Mouse (Mus musculus): ENCODE data around the gene Coa6. TPM values are rescaled to one million over a fixed set of nuclear protein-coding genes. Genes with fewer than 3 reads are reported as not detected.
"Not testable (repeated sequence)": the region's sequence is repeated elsewhere in the genome, so short reads cannot be mapped to it uniquely, and the experiment has no call there.

The Coa6 gene
- polyA plus RNA-seq (2012; rRNA removed) = 32.4 and 46.8 TPM in 2 replicates

DNA sequence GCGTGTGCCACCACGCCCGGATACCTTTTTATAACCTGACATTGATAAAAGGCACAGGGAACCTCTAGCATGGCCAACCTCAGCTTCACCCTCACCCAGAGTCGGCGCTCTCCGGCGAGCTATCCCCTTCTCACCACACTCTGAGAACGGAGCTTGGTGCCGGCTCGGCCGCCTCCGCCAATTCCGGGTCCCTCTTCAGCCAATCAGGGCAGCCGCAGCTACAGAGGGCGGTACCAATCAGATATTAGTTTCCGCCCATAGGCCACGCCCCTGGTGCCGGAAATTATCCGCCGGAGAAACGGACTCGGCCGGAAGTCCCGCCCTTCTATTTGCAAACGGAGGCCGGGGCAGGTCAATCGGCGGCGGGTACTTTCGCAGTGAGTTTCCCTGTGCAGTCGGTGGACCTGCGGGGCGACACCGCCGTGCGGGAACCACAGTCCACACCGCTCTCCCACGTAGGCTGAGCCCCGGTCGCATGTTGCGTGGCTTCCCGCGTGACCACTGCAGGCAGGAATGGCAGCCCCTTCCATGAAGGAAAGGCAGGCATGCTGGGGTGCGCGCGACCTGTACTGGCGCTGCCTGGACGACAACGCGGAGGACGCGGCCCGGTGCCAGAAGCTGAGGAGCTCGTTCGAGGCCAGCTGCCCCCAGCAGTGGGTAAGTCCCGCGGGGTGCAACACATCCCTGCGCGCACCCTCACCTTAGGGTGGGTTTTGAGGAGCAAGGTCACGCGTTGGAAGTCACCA, at the start of gene Coa6:
Gene Coa6, plus strand, starts transcription at position 342 of the 746 bp plus-strand sequence.
- peak; percentile 99 for DNase-seq (ENCODE audit: low read depth)
- TF ChIP-seq CTCF (IDR thresholded peaks at IDR 0.05; ENCODE audit: borderline replicate concordance, extremely low read depth, insufficient read depth, insufficient read length) (no peak), POLR2A (IDR thresholded peaks at IDR 0.05; ENCODE audit: borderline replicate concordance, extremely low read depth, insufficient read depth, insufficient read length, poor library complexity, severe bottlenecking) (peak; percentile 31; the same call in 1 of the 2 replicates)

GRCm38 (mm10) chr8:126379580-126379979, 42.7 kb upstream of the Coa6 start:
- no peak for TF ChIP-seq POLR2A (IDR thresholded peaks at IDR 0.05; ENCODE audit: borderline replicate concordance, extremely low read depth, insufficient read depth, insufficient read length, poor library complexity, severe bottlenecking)
- no peak for TF ChIP-seq CTCF (IDR thresholded peaks at IDR 0.05; ENCODE audit: borderline replicate concordance, extremely low read depth, insufficient read depth, insufficient read length)

DNA sequence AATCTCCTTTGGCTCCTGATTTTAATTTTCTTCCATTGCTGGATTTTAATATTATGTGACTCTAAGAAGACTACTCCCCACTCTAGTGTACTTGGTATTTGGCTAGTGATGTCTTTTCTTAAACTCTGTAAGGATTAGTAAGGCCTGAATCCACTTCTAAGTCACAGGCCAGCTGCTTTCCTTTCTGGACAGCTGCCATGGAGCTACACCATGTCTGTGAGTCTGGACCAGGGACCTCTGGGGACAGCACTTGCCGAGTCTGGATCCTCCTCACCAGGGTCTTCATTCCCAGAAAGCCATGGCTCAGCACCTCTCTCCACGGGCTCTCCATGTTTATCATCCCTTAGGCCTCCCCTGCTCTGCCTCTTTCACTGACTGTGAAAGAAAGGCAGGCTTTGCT, 42.2 kb upstream of the Coa6 start:
- DNase-seq (ENCODE audit: low read depth) = peak; percentile 46
- TF ChIP-seq POLR2A (IDR thresholded peaks at IDR 0.05; ENCODE audit: borderline replicate concordance, extremely low read depth, insufficient read depth, insufficient read length, poor library complexity, severe bottlenecking) = no peak
- no peak for TF ChIP-seq CTCF (IDR thresholded peaks at IDR 0.05; ENCODE audit: borderline replicate concordance, extremely low read depth, insufficient read depth, insufficient read length)

More at GRCm38 (mm10) chr8:126379580-126379979, 42.7 kb upstream of the Coa6 start:
- no peak for DNase-seq (ENCODE audit: low read depth)

GRCm38 (mm10) chr8:126381299-126381698, 41.0 kb upstream of the Coa6 start:
- TF ChIP-seq POLR2A (IDR thresholded peaks at IDR 0.05; ENCODE audit: borderline replicate concordance, extremely low read depth, insufficient read depth, insufficient read length, poor library complexity, severe bottlenecking) (no peak), CTCF (IDR thresholded peaks at IDR 0.05; ENCODE audit: borderline replicate concordance, extremely low read depth, insufficient read depth, insufficient read length) (no peak)
- no peak for DNase-seq (ENCODE audit: low read depth)

DNA sequence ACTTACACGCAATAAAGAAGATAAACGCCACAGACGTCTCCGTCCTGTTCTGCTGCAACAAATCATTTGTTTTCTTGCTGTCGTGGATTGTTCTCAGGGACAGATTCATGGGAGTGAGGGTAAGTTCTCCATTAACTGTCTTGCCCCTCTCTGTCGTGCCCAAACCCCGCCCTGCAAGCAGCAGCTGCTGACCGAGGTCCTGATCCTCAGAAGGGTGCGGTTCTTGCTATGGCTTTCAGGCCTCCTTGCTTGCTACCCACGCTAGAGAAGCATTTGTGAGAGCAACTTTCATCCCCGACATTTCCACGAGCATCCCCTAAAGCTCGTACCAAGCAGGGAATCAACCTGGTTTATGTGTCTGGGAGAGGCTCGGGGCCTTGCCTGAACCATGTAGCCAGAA, 40.1 kb upstream of the Coa6 start:
- no peak for DNase-seq (ENCODE audit: low read depth)
- TF ChIP-seq CTCF (IDR thresholded peaks at IDR 0.05; ENCODE audit: borderline replicate concordance, extremely low read depth, insufficient read depth, insufficient read length) (no peak), POLR2A (IDR thresholded peaks at IDR 0.05; ENCODE audit: borderline replicate concordance, extremely low read depth, insufficient read depth, insufficient read length, poor library complexity, severe bottlenecking) (no peak)

- DNase-seq (ENCODE audit: low read depth) = peak; percentile 51
- TF ChIP-seq CTCF (IDR thresholded peaks at IDR 0.05; ENCODE audit: borderline replicate concordance, extremely low read depth, insufficient read depth, insufficient read length) = peak; percentile 74
- no peak for TF ChIP-seq POLR2A (IDR thresholded peaks at IDR 0.05; ENCODE audit: borderline replicate concordance, extremely low read depth, insufficient read depth, insufficient read length, poor library complexity, severe bottlenecking)
Measured at GRCm38 (mm10) chr8:126382749-126383148, 39.6 kb upstream of the Coa6 start.

GRCm38 (mm10) chr8:126387566-126387965, 34.7 kb upstream of the Coa6 start:
- TF ChIP-seq POLR2A (IDR thresholded peaks at IDR 0.05; ENCODE audit: borderline replicate concordance, extremely low read depth, insufficient read depth, insufficient read length, poor library complexity, severe bottlenecking) (no peak), CTCF (IDR thresholded peaks at IDR 0.05; ENCODE audit: borderline replicate concordance, extremely low read depth, insufficient read depth, insufficient read length) (no peak)
- no peak for DNase-seq (ENCODE audit: low read depth)

GRCm38 (mm10) chr8:126391541-126391940, 30.8 kb upstream of the Coa6 start:
- TF ChIP-seq POLR2A (IDR thresholded peaks at IDR 0.05; ENCODE audit: borderline replicate concordance, extremely low read depth, insufficient read depth, insufficient read length, poor library complexity, severe bottlenecking) (no peak), CTCF (IDR thresholded peaks at IDR 0.05; ENCODE audit: borderline replicate concordance, extremely low read depth, insufficient read depth, insufficient read length) (no peak)
- peak; percentile 81 for DNase-seq (ENCODE audit: low read depth)

DNA sequence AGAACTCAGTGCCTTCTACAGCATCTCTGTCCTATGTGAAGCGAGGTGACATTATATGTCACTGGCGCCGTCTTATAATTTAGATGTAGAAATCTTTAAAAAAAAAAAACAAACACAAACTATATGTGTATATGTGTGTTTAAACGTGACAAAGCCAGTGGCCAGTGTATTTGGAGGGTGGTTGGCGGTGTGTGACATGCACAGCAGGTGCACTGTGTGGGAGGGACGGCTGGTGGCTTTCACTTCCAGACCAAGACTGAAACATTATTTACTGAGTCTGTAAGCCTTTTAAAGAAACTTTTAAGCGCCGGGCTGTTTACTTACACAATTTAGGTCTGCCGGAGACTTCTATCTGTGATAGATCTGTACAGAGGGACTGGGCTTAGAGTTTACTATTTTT, 26.9 kb upstream of the Coa6 start:
- DNase-seq (ENCODE audit: low read depth) = no peak
- TF ChIP-seq CTCF (IDR thresholded peaks at IDR 0.05; ENCODE audit: borderline replicate concordance, extremely low read depth, insufficient read depth, insufficient read length) = no peak
- no peak for TF ChIP-seq POLR2A (IDR thresholded peaks at IDR 0.05; ENCODE audit: borderline replicate concordance, extremely low read depth, insufficient read depth, insufficient read length, poor library complexity, severe bottlenecking)

DNA sequence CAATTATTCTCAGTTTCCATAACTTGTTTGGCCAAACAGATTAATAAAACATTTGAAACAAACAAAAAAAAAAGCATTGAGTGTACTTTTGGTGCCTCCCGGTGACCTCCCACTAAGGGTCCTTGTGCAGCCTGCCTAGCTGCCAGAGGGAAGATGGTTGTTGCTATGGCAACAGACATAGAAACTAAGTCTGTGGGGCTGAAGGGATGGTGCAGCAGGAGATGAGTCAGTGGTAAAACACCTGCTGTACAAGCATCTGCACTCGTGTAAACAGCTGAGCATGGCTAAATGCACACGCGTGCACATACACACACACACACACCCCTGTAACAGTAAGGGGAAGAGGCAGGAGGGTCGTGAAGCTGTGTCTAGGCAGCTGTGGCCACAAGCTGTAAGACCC, 26.4 kb upstream of the Coa6 start:
- peak; percentile 68 for DNase-seq (ENCODE audit: low read depth)
- TF ChIP-seq CTCF (IDR thresholded peaks at IDR 0.05; ENCODE audit: borderline replicate concordance, extremely low read depth, insufficient read depth, insufficient read length) (no peak), POLR2A (IDR thresholded peaks at IDR 0.05; ENCODE audit: borderline replicate concordance, extremely low read depth, insufficient read depth, insufficient read length, poor library complexity, severe bottlenecking) (no peak)

DNA sequence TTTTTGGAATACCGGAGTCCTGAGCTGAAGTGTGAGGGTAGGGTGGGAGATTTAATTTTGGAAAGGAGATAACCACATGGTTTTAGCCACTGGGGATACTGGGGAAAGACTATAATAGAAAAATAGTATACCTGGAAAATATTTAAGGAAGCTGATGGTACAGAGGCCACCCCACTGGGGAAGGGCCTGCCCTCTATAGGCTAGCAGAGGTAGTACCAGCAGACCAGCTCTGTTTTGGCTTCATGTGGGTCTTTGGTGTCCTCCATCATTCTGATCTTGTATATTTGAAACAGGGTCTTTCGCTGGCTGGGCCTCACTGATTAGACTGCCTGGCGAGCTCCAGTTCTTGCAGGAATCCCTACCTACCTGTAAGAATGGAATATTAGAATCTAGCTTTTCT, 24.0 kb upstream of the Coa6 start:
- no peak for DNase-seq (ENCODE audit: low read depth)
- peak; percentile 36; the same call in 1 of the 2 replicates for TF ChIP-seq CTCF (IDR thresholded peaks at IDR 0.05; ENCODE audit: borderline replicate concordance, extremely low read depth, insufficient read depth, insufficient read length)
- no peak for TF ChIP-seq POLR2A (IDR thresholded peaks at IDR 0.05; ENCODE audit: borderline replicate concordance, extremely low read depth, insufficient read depth, insufficient read length, poor library complexity, severe bottlenecking)

DNA sequence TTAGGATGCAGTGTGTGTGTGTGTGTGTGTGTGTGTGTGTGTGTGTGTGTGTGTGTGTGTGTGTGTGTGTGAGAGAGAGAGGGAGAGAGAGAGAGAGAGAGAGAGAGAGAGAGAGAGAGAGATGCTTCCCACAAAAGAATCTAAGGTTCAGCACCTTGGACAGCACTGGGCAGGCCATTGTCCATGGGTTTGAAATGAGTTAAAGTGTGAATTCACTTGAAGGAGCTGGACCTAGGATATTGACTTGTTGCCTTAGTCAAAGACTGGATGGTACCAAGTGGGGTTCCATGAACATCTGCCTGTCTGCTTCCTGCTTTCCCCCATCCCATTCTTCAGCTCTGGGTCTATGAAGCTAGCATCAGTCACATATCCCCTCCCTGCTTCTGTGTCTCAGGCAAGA, 17.8 kb upstream of the Coa6 start:
- DNase-seq (ENCODE audit: low read depth) = not testable (repeated sequence)
